Mouse (Mus musculus): ENCODE data around the gene Kcnk5. TPM values are rescaled to one million over a fixed set of nuclear protein-coding genes. Genes with fewer than 3 reads are reported as not detected.

Kcnk5 gene
- polyA plus RNA-seq, 1 experiment, result 1.6 TPM

GRCm38 (mm10) chr14:20174696-20175095, 6.9 kb downstream of the Kcnk5 start:
- no peak overlapping the region for H3K4me3 ChIP-seq (replicated peaks)
- no peaks in the 10 kb centered on the region for H3K9me3 ChIP-seq (ENCODE audit: control insufficient read depth, low read length)
- no peaks in the 10 kb centered on the region for H3K27me3 ChIP-seq (ENCODE audit: control insufficient read depth)
- H3K4me1 ChIP-seq (ENCODE audit: control insufficient read depth), result peaks cover 81% of the 10 kb centered on the region
- peaks cover 83% of the 10 kb centered on the region for H3K36me3 ChIP-seq (ENCODE audit: control insufficient read depth)
- TF ChIP-seq GATA1 (IDR thresholded peaks at IDR 0.05; ENCODE audit: low read length), result no peak
- TF ChIP-seq TAL1 (IDR thresholded peaks at IDR 0.05; ENCODE audit: low read length), result no peak

GRCm38 (mm10) chr14:20173873-20174490, 7.6 kb downstream of the Kcnk5 start:
- Histone ChIP-seq H3K9me3 (ENCODE audit: control insufficient read depth, low read length) (no peaks in the 10 kb centered on the region), H3K4me1 (ENCODE audit: control insufficient read depth) (peaks cover 77% of the 10 kb centered on the region), H3K4me3 (replicated peaks) (no peak overlapping the region), H3K27me3 (ENCODE audit: control insufficient read depth) (no peaks in the 10 kb centered on the region), H3K36me3 (ENCODE audit: control insufficient read depth) (peaks cover 83% of the 10 kb centered on the region)
- no peak for TF ChIP-seq TAL1 (IDR thresholded peaks at IDR 0.05; ENCODE audit: low read length)
- TF ChIP-seq GATA1 (IDR thresholded peaks at IDR 0.05; ENCODE audit: low read length), result no peak

- TF ChIP-seq GATA1 (IDR thresholded peaks at IDR 0.05; ENCODE audit: low read length) (no peak), TAL1 (IDR thresholded peaks at IDR 0.05; ENCODE audit: low read length) (no peak)
- H3K4me3 ChIP-seq (replicated peaks), result peak overlapping the region; percentile 27
- H3K27me3 ChIP-seq (ENCODE audit: control insufficient read depth), result no peaks in the 10 kb centered on the region
- peaks cover 76% of the 10 kb centered on the region for H3K4me1 ChIP-seq (ENCODE audit: control insufficient read depth)
- peaks cover 85% of the 10 kb centered on the region for H3K36me3 ChIP-seq (ENCODE audit: control insufficient read depth)
- no peaks in the 10 kb centered on the region for H3K9me3 ChIP-seq (ENCODE audit: control insufficient read depth, low read length)
Measured at GRCm38 (mm10) chr14:20172924-20173323, 8.7 kb downstream of the Kcnk5 start.

- TF ChIP-seq GATA1 (IDR thresholded peaks at IDR 0.05; ENCODE audit: low read length), result no peak
- TF ChIP-seq TAL1 (IDR thresholded peaks at IDR 0.05; ENCODE audit: low read length), result no peak
- Histone ChIP-seq H3K27me3 (ENCODE audit: control insufficient read depth) (no peaks in the 10 kb centered on the region), H3K4me3 (replicated peaks) (no peak overlapping the region), H3K4me1 (ENCODE audit: control insufficient read depth) (peaks cover 73% of the 10 kb centered on the region), H3K9me3 (ENCODE audit: control insufficient read depth, low read length) (no peaks in the 10 kb centered on the region), H3K36me3 (ENCODE audit: control insufficient read depth) (peaks cover 85% of the 10 kb centered on the region)
Measured at GRCm38 (mm10) chr14:20172509-20172908, 9.1 kb downstream of the Kcnk5 start.

GRCm38 (mm10) chr14:20171840-20172239, 9.8 kb downstream of the Kcnk5 start:
- Histone ChIP-seq H3K27me3 (ENCODE audit: control insufficient read depth) (no peaks in the 10 kb centered on the region), H3K36me3 (ENCODE audit: control insufficient read depth) (peaks cover 87% of the 10 kb centered on the region), H3K4me1 (ENCODE audit: control insufficient read depth) (peaks cover 72% of the 10 kb centered on the region), H3K4me3 (replicated peaks) (no peak overlapping the region), H3K9me3 (ENCODE audit: control insufficient read depth, low read length) (no peaks in the 10 kb centered on the region)
- no peak for TF ChIP-seq GATA1 (IDR thresholded peaks at IDR 0.05; ENCODE audit: low read length)
- no peak for TF ChIP-seq TAL1 (IDR thresholded peaks at IDR 0.05; ENCODE audit: low read length)

- no peak overlapping the region for H3K4me3 ChIP-seq (replicated peaks)
- no peaks in the 10 kb centered on the region for H3K9me3 ChIP-seq (ENCODE audit: control insufficient read depth, low read length)
- TF ChIP-seq TAL1 (IDR thresholded peaks at IDR 0.05; ENCODE audit: low read length) (no peak), GATA1 (IDR thresholded peaks at IDR 0.05; ENCODE audit: low read length) (no peak)
- no peaks in the 10 kb centered on the region for H3K27me3 ChIP-seq (ENCODE audit: control insufficient read depth)
- H3K4me1 ChIP-seq (ENCODE audit: control insufficient read depth), result peaks cover 62% of the 10 kb centered on the region
- peaks cover 92% of the 10 kb centered on the region for H3K36me3 ChIP-seq (ENCODE audit: control insufficient read depth)
Measured at GRCm38 (mm10) chr14:20169251-20169650, 12.4 kb downstream of the Kcnk5 start.

GRCm38 (mm10) chr14:20168478-20168877, 13.1 kb downstream of the Kcnk5 start:
- Histone ChIP-seq H3K9me3 (ENCODE audit: control insufficient read depth, low read length) (no peaks in the 10 kb centered on the region), H3K36me3 (ENCODE audit: control insufficient read depth) (peaks cover 88% of the 10 kb centered on the region), H3K4me1 (ENCODE audit: control insufficient read depth) (peaks cover 56% of the 10 kb centered on the region), H3K4me3 (replicated peaks) (no peak overlapping the region), H3K27me3 (ENCODE audit: control insufficient read depth) (no peaks in the 10 kb centered on the region)
- no peak for TF ChIP-seq GATA1 (IDR thresholded peaks at IDR 0.05; ENCODE audit: low read length)
- TF ChIP-seq TAL1 (IDR thresholded peaks at IDR 0.05; ENCODE audit: low read length), result no peak

GRCm38 (mm10) chr14:20168054-20168453, 13.6 kb downstream of the Kcnk5 start:
- Histone ChIP-seq H3K36me3 (ENCODE audit: control insufficient read depth) (peaks cover 88% of the 10 kb centered on the region), H3K4me1 (ENCODE audit: control insufficient read depth) (peaks cover 56% of the 10 kb centered on the region), H3K4me3 (replicated peaks) (no peak overlapping the region), H3K9me3 (ENCODE audit: control insufficient read depth, low read length) (no peaks in the 10 kb centered on the region), H3K27me3 (ENCODE audit: control insufficient read depth) (no peaks in the 10 kb centered on the region)
- TF ChIP-seq GATA1 (IDR thresholded peaks at IDR 0.05; ENCODE audit: low read length), result no peak
- TF ChIP-seq TAL1 (IDR thresholded peaks at IDR 0.05; ENCODE audit: low read length), result no peak

- H3K4me3 ChIP-seq (replicated peaks), result no peak overlapping the region
- H3K4me1 ChIP-seq (ENCODE audit: control insufficient read depth), result peaks cover 48% of the 10 kb centered on the region
- H3K9me3 ChIP-seq (ENCODE audit: control insufficient read depth, low read length), result no peaks in the 10 kb centered on the region
- TF ChIP-seq TAL1 (IDR thresholded peaks at IDR 0.05; ENCODE audit: low read length) (no peak), GATA1 (IDR thresholded peaks at IDR 0.05; ENCODE audit: low read length) (no peak)
- peaks cover 77% of the 10 kb centered on the region for H3K36me3 ChIP-seq (ENCODE audit: control insufficient read depth)
- H3K27me3 ChIP-seq (ENCODE audit: control insufficient read depth), result no peaks in the 10 kb centered on the region
Measured at GRCm38 (mm10) chr14:20165413-20165812, 16.2 kb downstream of the Kcnk5 start.

- H3K4me1 ChIP-seq (ENCODE audit: control insufficient read depth), result peaks cover 46% of the 10 kb centered on the region
- no peaks in the 10 kb centered on the region for H3K27me3 ChIP-seq (ENCODE audit: control insufficient read depth)
- H3K9me3 ChIP-seq (ENCODE audit: control insufficient read depth, low read length), result no peaks in the 10 kb centered on the region
- TF ChIP-seq GATA1 (IDR thresholded peaks at IDR 0.05; ENCODE audit: low read length) (no peak), TAL1 (IDR thresholded peaks at IDR 0.05; ENCODE audit: low read length) (no peak)
- no peak overlapping the region for H3K4me3 ChIP-seq (replicated peaks)
- peaks cover 76% of the 10 kb centered on the region for H3K36me3 ChIP-seq (ENCODE audit: control insufficient read depth)
Measured at GRCm38 (mm10) chr14:20164438-20164837, 17.2 kb downstream of the Kcnk5 start.

Measured in erythroblast, embryonic 14.5 days (primary cell).